Mouse (Mus musculus) c-Kit-positive CD71-positive TER-119-negative erythroid progenitor cells, embryonic 14.5 days (primary cell): ENCODE results near the gene Ccdc121.

ENCODE experiments used
- DNase-seq: peaks from one replicate; pipeline ENCODE4 v3.0.0-alpha.2; 2013; ENCODE audit warnings: low read depth

Gene Ccdc121

DNA sequence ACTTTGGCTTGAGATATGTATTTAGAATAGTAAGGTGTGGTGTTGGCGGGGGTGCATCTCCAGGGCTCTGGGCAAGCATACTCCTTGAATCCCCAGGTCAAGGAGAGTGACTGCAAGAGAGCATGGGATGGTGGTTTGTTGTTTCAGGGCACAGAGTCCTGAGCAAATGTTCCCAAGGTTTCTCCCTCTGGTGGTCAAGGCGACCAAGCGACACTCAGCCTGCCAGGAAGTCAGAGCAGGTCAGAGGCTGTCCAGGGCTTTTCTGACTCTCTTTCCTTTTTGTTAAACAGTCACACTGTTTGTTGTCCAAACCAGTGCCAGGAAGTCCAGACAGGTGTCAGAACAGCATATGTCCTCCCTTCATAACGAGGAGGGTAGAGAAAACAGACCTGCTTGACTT, at the start of gene Ccdc121:
TSS of gene Ccdc121 (minus strand) at position 145 of the 400 bp plus-strand sequence.
- no peak for DNase-seq

GRCm38 (mm10) chr1:181560325-181560724, 49.1 kb upstream of the Ccdc121 start:
- DNase-seq, result no peak

DNA sequence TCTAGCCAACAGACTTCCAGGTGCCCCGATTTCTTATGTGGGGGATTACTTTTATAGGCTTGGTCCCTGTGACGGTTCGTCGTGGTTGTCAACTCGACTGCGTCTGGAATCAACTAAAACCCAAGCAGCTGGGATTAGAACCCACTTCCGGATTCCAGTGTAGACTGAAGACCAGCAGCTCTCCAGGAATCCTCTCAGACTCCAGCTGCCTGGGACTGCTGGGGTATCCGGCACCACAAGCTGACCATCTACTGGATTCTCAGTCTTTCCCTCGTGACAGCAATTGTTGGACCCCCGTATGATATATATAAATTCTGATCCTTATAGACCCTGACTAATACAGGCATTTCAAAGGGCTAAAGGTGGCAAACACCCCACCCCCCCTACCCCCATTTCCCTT, 48.4 kb upstream of the Ccdc121 start:
- DNase-seq, result no peak

GRCm38 (mm10) chr1:181555475-181555874, 44.2 kb upstream of the Ccdc121 start:
- DNase-seq, result no peak

GRCm38 (mm10) chr1:181552533-181553410, 41.5 kb upstream of the Ccdc121 start:
- DNase-seq, result no peak

- DNase-seq, result no peak
Measured at GRCm38 (mm10) chr1:181550826-181551225, 39.6 kb upstream of the Ccdc121 start.

- no peak for DNase-seq
Measured at GRCm38 (mm10) chr1:181549987-181550386, 38.7 kb upstream of the Ccdc121 start.

- peak; percentile 44 for DNase-seq
Measured at GRCm38 (mm10) chr1:181545044-181545772, 34.0 kb upstream of the Ccdc121 start.

- no peak for DNase-seq
Measured at GRCm38 (mm10) chr1:181543711-181544383, 32.6 kb upstream of the Ccdc121 start.

- DNase-seq, result no peak
Measured at GRCm38 (mm10) chr1:181539846-181540769, 28.9 kb upstream of the Ccdc121 start.

- DNase-seq, result no peak
Measured at GRCm38 (mm10) chr1:181537627-181538525, 26.6 kb upstream of the Ccdc121 start.

DNA sequence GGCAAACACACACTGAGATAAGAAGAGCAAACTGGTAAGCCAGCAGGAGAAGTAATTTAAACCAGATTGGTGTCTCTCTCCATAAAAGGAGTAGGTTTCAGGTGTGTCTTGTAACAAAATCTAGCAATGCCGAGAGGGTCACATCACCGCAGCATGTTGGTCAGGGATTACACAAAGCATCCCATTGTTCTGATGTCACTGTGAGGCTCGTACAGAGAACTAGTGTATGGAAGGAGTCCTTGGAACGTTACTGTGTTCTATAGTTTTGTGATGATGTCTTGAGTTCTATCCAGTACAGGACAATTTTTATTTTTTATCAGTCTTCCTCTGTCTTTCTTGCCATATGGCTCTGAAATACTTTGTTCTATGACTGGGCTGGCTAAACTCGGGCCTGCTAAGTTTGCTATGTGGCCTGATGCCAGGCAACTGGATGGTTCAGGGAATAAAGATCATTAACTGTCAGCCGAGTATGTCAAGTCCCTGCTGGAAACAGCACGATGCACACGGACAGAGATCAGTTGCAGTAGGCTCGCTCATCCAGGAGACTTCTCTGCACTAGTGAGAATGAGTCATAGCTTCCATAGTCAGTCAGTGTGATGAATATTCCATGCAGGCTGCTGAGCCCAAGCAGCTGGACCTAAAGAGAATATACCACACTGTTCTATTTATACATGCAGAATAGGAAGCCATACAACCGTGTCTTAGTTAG, 24.1 kb upstream of the Ccdc121 start:
- DNase-seq, result no peak

GRCm38 (mm10) chr1:181529368-181529767, 18.1 kb upstream of the Ccdc121 start:
- no peak for DNase-seq

DNA sequence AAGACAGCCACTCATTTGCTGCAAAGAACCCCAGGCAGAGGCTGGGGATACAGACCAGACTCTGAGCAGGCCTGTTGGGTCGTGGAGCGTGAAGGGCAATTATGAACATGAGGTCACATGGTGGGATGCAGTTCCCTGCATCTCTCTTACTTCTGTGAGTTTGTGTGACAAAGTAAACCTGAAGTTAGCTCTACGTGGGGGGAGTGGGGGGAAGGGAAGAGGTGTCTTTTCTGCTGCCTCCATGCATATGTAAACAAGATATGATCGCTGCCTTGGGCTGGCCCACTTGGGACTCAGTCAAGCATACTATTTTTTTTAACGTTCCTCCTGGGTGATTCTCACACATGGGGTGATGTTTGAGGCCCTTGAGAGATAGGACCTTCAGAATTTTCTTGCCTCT, 14.7 kb upstream of the Ccdc121 start:
- no peak for DNase-seq

DNA sequence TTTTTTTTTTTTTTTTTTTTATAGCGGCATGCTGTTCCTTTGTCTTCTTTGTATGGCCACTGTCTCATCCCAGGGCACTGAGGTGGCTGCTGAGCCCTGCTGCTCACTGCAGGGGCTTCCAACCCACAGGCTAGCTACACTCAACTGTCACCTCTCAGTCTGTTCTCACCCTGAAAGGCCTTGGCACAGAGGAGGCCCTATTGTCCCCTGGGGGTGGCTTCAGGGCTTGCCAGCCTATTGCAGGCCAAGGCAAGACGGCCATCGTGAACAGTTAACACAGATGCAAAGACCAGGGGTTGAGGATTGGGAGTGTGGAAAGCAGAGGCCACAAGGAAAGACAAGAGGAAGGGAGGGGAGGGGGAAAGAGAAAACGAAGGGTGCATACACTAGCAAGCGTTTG, 12.6 kb upstream of the Ccdc121 start:
- DNase-seq, result no peak

GRCm38 (mm10) chr1:181521401-181522091, 10.3 kb upstream of the Ccdc121 start:
- DNase-seq, result no peak

- no peak for DNase-seq
Measured at GRCm38 (mm10) chr1:181519137-181519536, 7.9 kb upstream of the Ccdc121 start.

- no peak for DNase-seq
Measured at GRCm38 (mm10) chr1:181518046-181518445, 6.8 kb upstream of the Ccdc121 start.

DNA sequence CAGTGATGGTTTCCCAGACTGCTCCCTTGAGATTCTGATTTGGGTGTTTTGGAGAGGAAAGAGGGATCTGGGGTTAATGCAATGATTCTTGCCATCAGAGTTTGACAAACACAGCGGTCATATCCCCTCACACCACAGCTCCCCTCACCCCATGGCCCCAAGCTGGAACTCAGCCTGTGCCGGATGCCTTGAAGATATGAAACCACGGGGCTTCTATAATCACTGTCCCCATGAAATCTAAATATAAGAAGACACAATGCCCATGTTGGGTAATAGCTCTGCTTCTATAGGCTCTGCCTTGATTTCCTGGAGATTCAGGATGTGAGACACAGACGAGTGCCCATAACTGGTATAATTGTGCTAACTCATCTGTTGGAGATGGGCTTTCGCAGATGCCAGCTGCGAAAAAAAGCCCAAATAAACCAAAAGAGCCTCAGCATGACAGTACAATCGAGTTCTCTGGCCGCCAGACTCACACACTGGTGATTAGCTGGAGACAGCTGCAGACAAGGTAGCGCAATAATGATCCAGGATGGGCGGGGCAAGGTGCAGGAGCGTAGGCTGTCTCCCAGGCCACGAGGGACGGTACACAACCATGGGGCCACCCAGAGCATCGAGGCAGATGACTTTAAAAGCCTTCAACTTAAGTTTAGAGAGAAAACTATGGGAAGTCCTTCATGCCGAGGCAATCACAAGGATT, 1.3 kb upstream of the Ccdc121 start:
- no peak for DNase-seq
